Mouse (Mus musculus) E14TG2a.4 (cell line): ENCODE data around the gene Mrpl38.

Experiments
- H3K27me3 ChIP-seq: 2 replicates; pipeline ENCODE4 v1.6.1; 2014; ENCODE audit warnings: low read length, control low read depth; ENCODE audit not compliant: insufficient read depth
- H3K36me3 ChIP-seq: 2 replicates; pipeline ENCODE4 v1.6.1; 2014; ENCODE audit warnings: low read length, control low read depth; ENCODE audit not compliant: insufficient read depth
- H3K4me1 ChIP-seq: replicated peaks from 2 replicates; pipeline ENCODE4 v1.6.1; 2014; ENCODE audit warnings: low read depth, low read length, control low read depth
- H3K4me3 ChIP-seq: replicated peaks from 2 replicates; pipeline ENCODE4 v1.5.1; 2014; ENCODE audit warnings: mild to moderate bottlenecking, low read length
- H3K9me3 ChIP-seq: 2 replicates; pipeline ENCODE4 v1.6.1; 2014; ENCODE audit warnings: low read length, control low read depth
- CTCF ChIP-seq: conservative IDR thresholded peaks from 2 replicates; pipeline ENCODE4 v1.5.1; 2014; ENCODE audit warnings: low read length
- NANOG ChIP-seq: IDR thresholded peaks from 2 replicates; pipeline ENCODE4 v1.6.1; 2014; ENCODE audit warnings: borderline replicate concordance, low read length, mixed read lengths
- POU5F1 ChIP-seq: IDR thresholded peaks from 2 replicates; pipeline ENCODE4 v1.6.1; 2014; ENCODE audit warnings: low read length, borderline replicate concordance

Mrpl38 gene

GRCm38 (mm10) chr11:116138468-116139138 is at the start of gene Mrpl38:
Gene Mrpl38, minus strand, starts transcription at chr11:116138868.
- Histone ChIP-seq H3K4me1 (peaks cover 77% of the 10 kb centered on the region), H3K4me3 (peak within 1 kb of the TSS; percentile 99), H3K9me3 (no peaks in the 10 kb centered on the region), H3K36me3 (peaks cover 45% of the 10 kb centered on the region), H3K27me3 (no peaks in the 10 kb centered on the region)
- TF ChIP-seq POU5F1 (no peak), CTCF (peak; percentile 77)

GRCm38 (mm10) chr11:116187226-116187930 is 48.7 kb upstream of the Mrpl38 start:
- Histone ChIP-seq H3K4me1 (peaks cover 36% of the 10 kb centered on the region), H3K27me3 (no peaks in the 10 kb centered on the region), H3K9me3 (no peaks in the 10 kb centered on the region), H3K36me3 (peaks cover 60% of the 10 kb centered on the region), H3K4me3 (0 out of 2 replicates have a peak overlapping the region, but pooled peaks have one; percentile 23)
- TF ChIP-seq POU5F1 = no peak
- TF ChIP-seq NANOG = no peak
- no peak for TF ChIP-seq CTCF

DNA sequence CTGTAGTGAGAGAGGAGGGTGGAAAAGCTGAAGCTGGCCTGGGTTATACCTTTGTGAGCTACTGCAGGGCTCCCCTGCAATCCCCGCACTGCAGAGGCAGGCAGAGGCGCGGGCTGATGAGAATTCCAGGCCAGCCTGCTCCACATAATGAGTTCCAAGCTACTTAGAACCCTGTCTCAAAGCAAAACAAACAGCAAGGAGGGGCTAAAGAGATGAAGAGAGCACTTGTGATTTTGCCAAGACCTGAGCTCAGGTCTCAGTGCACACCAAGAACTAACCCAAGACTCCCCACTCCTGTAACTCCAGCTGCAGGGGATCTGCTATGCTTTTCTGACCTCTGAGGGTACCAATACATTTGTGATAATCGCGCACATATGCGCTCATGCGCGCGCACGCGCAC is 47.7 kb upstream of the Mrpl38 start:
- H3K36me3 ChIP-seq = peaks cover 62% of the 10 kb centered on the region
- peaks cover 33% of the 10 kb centered on the region for H3K4me1 ChIP-seq
- no peak overlapping the region for H3K4me3 ChIP-seq
- H3K9me3 ChIP-seq = no peaks in the 10 kb centered on the region
- TF ChIP-seq CTCF (no peak), NANOG (no peak)
- no peaks in the 10 kb centered on the region for H3K27me3 ChIP-seq

GRCm38 (mm10) chr11:116185836-116186235 is 47.2 kb upstream of the Mrpl38 start:
- H3K4me3 ChIP-seq = no peak overlapping the region
- TF ChIP-seq CTCF = no peak
- TF ChIP-seq POU5F1 = no peak
- no peak for TF ChIP-seq NANOG
- H3K36me3 ChIP-seq = peaks cover 57% of the 10 kb centered on the region
- H3K27me3 ChIP-seq = no peaks in the 10 kb centered on the region
- H3K4me1 ChIP-seq = peaks cover 33% of the 10 kb centered on the region
- H3K9me3 ChIP-seq = no peaks in the 10 kb centered on the region

DNA sequence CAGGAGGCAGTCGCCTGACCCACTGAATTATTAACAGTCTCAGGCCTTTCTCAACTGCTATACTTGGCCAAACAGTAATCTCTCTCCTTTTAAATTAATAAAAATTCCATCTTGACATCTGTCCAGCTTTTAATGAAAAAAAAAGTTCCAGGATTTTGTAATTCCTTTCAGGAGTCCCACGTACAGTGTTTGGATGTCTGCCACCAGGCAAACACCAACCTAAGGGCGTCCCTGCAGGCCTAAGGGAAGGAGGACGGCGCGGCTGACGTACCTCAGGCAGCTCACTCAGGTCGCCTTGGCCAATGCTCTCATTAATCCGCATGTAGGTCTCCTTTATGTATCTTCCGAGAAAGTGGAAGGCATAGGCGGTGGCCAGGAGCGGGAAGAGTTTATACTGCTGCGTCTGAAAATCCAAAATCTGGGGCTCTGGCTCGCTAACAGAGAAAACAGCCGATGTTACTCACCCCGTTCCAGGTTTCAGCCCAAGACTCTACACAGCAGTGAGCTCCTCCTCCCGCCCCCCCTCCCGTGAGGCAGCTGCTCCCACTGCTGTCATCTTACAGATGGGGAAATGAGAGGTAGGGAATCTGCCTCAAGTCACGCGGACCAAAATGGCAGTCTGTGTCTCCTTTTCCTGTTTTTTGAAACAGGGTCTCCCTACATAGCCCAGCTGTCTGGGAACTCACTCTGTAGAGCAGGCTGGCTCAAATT is 39.9 kb upstream of the Mrpl38 start:
- no peak for TF ChIP-seq CTCF
- no peak for TF ChIP-seq NANOG
- no peak for TF ChIP-seq POU5F1
- Histone ChIP-seq H3K4me3 (peak overlapping the region; percentile 53; the same call in 1 of the 2 replicates), H3K9me3 (no peaks in the 10 kb centered on the region), H3K4me1 (peaks cover 23% of the 10 kb centered on the region), H3K36me3 (peaks cover 75% of the 10 kb centered on the region), H3K27me3 (no peaks in the 10 kb centered on the region)

- peaks cover 76% of the 10 kb centered on the region for H3K36me3 ChIP-seq
- no peak overlapping the region for H3K4me3 ChIP-seq
- no peaks in the 10 kb centered on the region for H3K9me3 ChIP-seq
- H3K4me1 ChIP-seq = peaks cover 30% of the 10 kb centered on the region
- TF ChIP-seq NANOG (no peak), POU5F1 (no peak), CTCF (no peak)
- no peaks in the 10 kb centered on the region for H3K27me3 ChIP-seq
Measured at GRCm38 (mm10) chr11:116176010-116176409, 37.3 kb upstream of the Mrpl38 start.

GRCm38 (mm10) chr11:116174775-116175448 is 36.2 kb upstream of the Mrpl38 start:
- H3K36me3 ChIP-seq = peaks cover 70% of the 10 kb centered on the region
- peaks cover 31% of the 10 kb centered on the region for H3K4me1 ChIP-seq
- peak overlapping the region; percentile 17; the same call in 1 of the 2 replicates for H3K4me3 ChIP-seq
- no peaks in the 10 kb centered on the region for H3K27me3 ChIP-seq
- no peaks in the 10 kb centered on the region for H3K9me3 ChIP-seq
- TF ChIP-seq POU5F1 (no peak), CTCF (no peak), NANOG (no peak)

- no peak for TF ChIP-seq CTCF
- TF ChIP-seq POU5F1 = no peak
- no peak for TF ChIP-seq NANOG
- H3K4me3 ChIP-seq = no peak overlapping the region
- H3K27me3 ChIP-seq = peaks cover 7% of the 10 kb centered on the region; the same call in 1 of the 2 replicates
Measured at GRCm38 (mm10) chr11:116171959-116172358, 33.3 kb upstream of the Mrpl38 start.

More at GRCm38 (mm10) chr11:116171959-116172358, 33.3 kb upstream of the Mrpl38 start:
- H3K36me3 ChIP-seq = peaks cover 46% of the 10 kb centered on the region
- H3K9me3 ChIP-seq = no peaks in the 10 kb centered on the region
- peaks cover 29% of the 10 kb centered on the region for H3K4me1 ChIP-seq
